Mouse (Mus musculus) cerebellum, adult 2 months (tissue): ENCODE data around the gene Mpp3.

ENCODE experiments used
- CTCF ChIP-seq: fragments of 200-500 bp; IDR thresholded peaks from 2 replicates; pipeline ENCODE4 v1.5.1; 2011; ENCODE audit warnings: low read depth, mild to moderate bottlenecking, control low read depth, low read length, moderate library complexity, borderline replicate concordance; ENCODE audit not compliant: insufficient read depth
- POLR2A ChIP-seq: fragments of 200-500 bp; IDR thresholded peaks from 2 replicates; pipeline ENCODE4 v1.6.1; 2011; ENCODE audit warnings: low read length, control low read depth, borderline replicate concordance; ENCODE audit not compliant: insufficient read depth

GRCm38 (mm10) chr11:101965553-101965952 is 62.7 kb downstream of the Mpp3 start:
- TF ChIP-seq POLR2A (no peak), CTCF (no peak)
